Mouse (Mus musculus) kidney, adult 2 months (tissue): ENCODE results near the gene Tmem179. TPM values are rescaled to one million over a fixed set of nuclear protein-coding genes. Genes with fewer than 3 reads are reported as not detected.
A peak's percentile ranks its signal among the peaks of the same experiment; 100 is the strongest.

Experiments
- DNase-seq: peaks from one replicate; pipeline ENCODE4 v3.0.0; 2021
- H3K27ac ChIP-seq: fragments of 200-500 bp; 2 replicates; pipeline ENCODE4 v1.5.1; 2012; ENCODE audit warnings: low read depth, low read length, control low read depth, inconsistent platforms; ENCODE audit not compliant: insufficient read depth
- H3K27me3 ChIP-seq: fragments of 200-500 bp; replicated peaks from 2 replicates; pipeline ENCODE4 v1.6.1; 2012; ENCODE audit warnings: mild to moderate bottlenecking, moderate library complexity, low read length, inconsistent platforms; ENCODE audit not compliant: control insufficient read depth, insufficient read depth
- H3K36me3 ChIP-seq: fragments of 200-500 bp; 2 replicates; pipeline ENCODE4 v1.6.1; 2012; ENCODE audit warnings: mild to moderate bottlenecking, moderate library complexity, low read length, inconsistent platforms; ENCODE audit not compliant: control insufficient read depth, insufficient read depth
- H3K4me1 ChIP-seq: fragments of 200-500 bp; 2 replicates; pipeline ENCODE4 v1.6.1; 2011; ENCODE audit warnings: low read length; ENCODE audit not compliant: control insufficient read depth, insufficient read depth
- H3K4me3 ChIP-seq: fragments of 200-500 bp; 2 replicates; pipeline ENCODE4 v1.5.1; 2011; ENCODE audit warnings: mild to moderate bottlenecking, low read depth, low read length, control low read depth; ENCODE audit not compliant: insufficient read depth
- CTCF ChIP-seq: fragments of 200-500 bp; conservative IDR thresholded peaks from 2 replicates; pipeline ENCODE4 v1.5.1; 2011; ENCODE audit warnings: low read depth, mild to moderate bottlenecking, control low read depth, low read length, moderate library complexity, mixed read lengths; ENCODE audit not compliant: insufficient read depth, insufficient read length
- POLR2A ChIP-seq: fragments of 200-500 bp; IDR thresholded peaks from one replicate; pipeline ENCODE4 v1.6.1; 2011; ENCODE audit warnings: low read depth, low read length, control low read depth
- WGBS: fragments of 180-500 bp; shearing (Covaris S2); methylation state at CpG from one replicate; pipeline ENCODE4 v1.1.7; 2018; 5-methylcytosine and 5-hydroxymethylcytosine counted together
- polyA plus RNA-seq: library from polyadenylated mRNA; depleted of rRNA; stranded (reverse); fragments of >200 nt; gene quantifications from 2 replicates; pipeline ENCODE4 v1.2.3, GENCODE M21; 2012

Tmem179 gene
- polyA plus RNA-seq, 1 experiment, result 1.0 TPM

GRCm38 (mm10) chr12:112544946-112545701 is 28.6 kb upstream of the Tmem179 start:
- Histone ChIP-seq H3K27me3 (no peaks in the 10 kb centered on the region), H3K4me1 (peaks cover 3% of the 10 kb centered on the region; the same call in 1 of the 2 replicates), H3K4me3 (no peak overlapping the region), H3K36me3 (no peaks in the 10 kb centered on the region), H3K27ac (no peak overlapping the region)
- whole genome bisulfite sequencing, result 64% methylated on average over 12 of the region's 12 CpGs
- DNase-seq, result no peak
- TF ChIP-seq POLR2A, result no peak
- TF ChIP-seq CTCF, result no peak

DNA sequence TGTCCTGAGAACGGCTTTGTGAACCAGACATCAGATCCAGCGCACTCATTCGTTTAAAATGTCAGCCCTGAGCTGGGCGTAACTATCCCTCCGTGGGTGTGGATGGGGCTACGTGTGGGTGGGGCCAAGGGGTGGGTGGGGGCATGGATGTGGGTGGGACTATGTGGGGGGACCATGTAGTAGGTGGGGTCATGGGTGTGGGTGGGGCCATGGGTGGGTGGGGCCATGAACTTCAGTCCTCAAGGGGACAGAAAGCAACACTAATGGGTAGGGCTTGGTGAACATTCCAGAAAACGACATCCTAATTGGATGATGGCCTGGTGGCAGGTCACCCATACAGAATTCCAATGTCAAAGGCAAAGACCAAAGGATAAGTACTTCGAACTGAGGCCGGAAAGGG is 27.4 kb upstream of the Tmem179 start:
- peaks cover 3% of the 10 kb centered on the region; the same call in 1 of the 2 replicates for H3K4me1 ChIP-seq
- WGBS, result 71% methylated on average over 9 of the region's 9 CpGs
- DNase-seq, result no peak
- no peak overlapping the region for H3K27ac ChIP-seq
- H3K4me3 ChIP-seq, result no peak overlapping the region
- TF ChIP-seq POLR2A (no peak), CTCF (no peak)
- H3K27me3 ChIP-seq, result no peaks in the 10 kb centered on the region
- H3K36me3 ChIP-seq, result no peaks in the 10 kb centered on the region

- peak overlapping the region; percentile 14; the same call in 1 of the 2 replicates for H3K4me3 ChIP-seq
- DNase-seq, result peak; percentile 90
- H3K4me1 ChIP-seq, result peaks cover 3% of the 10 kb centered on the region; the same call in 1 of the 2 replicates
- H3K36me3 ChIP-seq, result no peaks in the 10 kb centered on the region
- no peaks in the 10 kb centered on the region for H3K27me3 ChIP-seq
- WGBS, result 1% methylated on average over 11 of the region's 11 CpGs
- TF ChIP-seq POLR2A (no peak), CTCF (peak; percentile 90)
- peak overlapping the region; percentile 42; the same call in 1 of the 2 replicates for H3K27ac ChIP-seq
Measured at GRCm38 (mm10) chr12:112542920-112543300, 26.4 kb upstream of the Tmem179 start.

DNA sequence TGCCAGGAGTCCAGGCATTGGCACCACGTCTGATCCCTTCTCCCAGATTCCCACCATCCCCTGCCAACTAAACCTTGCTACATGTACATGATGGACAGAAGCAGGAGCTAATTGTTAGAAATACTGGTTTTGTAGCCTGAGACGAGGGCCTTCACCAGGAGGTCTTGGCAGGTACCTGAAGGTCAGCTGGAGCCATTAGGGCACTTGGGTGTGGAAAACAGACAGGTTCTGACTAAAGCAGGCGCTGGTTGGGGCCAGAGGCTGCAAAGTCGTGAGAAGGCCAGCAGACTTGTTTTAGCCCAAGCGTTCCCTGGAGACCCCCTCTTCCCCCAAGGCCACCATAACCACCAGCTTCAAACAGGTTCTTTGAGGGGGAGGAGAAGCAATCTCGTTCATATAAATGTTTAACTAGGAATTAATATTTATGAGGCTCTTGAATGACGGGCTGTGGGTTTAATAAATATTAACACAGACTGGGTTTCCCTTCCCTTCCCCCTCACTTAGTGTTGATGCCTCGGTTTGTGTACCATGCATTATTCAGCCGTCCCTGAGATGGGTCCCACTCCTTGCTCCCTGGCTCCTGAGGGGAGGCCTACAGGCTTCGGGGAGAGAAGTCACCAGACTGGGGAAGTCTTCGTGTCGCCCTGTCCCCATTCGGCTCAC is 25.8 kb upstream of the Tmem179 start:
- no peak for TF ChIP-seq POLR2A
- no peak for TF ChIP-seq CTCF
- peak overlapping the region; percentile 42; the same call in 1 of the 2 replicates for H3K27ac ChIP-seq
- peak; percentile 54 for DNase-seq

DNA sequence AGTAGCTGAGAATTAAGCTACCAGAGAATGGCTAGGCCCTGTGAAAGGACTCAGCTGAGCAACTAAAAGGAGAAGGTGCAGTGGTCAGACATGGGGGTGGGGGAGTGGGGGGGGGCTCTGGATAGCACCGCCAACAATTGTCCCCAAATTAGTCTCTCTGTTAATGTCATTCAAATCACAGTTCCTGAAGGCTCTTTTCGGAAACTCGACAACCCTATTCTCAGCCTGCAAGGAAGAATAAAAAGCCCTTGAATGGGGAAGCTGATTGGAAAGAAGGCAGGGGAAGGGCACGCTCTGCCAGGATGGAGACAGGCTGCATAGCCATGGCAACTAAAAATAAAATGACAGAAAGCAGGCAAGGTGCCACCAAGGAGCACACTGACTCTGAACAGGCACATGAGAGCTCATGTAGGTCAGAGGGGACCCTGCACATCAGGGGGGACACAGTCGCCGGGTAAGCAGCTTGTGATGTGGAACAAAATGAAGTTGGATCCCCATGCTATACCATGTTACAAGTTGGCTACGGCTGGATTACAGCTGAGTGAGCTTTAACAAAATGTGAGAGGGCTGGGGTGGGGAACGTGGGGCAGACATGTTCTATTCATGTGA is 25.0 kb upstream of the Tmem179 start:
- Histone ChIP-seq H3K27ac (no peak overlapping the region; the same call in 1 of the 2 replicates), H3K27me3 (no peaks in the 10 kb centered on the region), H3K36me3 (no peaks in the 10 kb centered on the region), H3K4me3 (no peak overlapping the region), H3K4me1 (peaks cover 3% of the 10 kb centered on the region; the same call in 1 of the 2 replicates)
- TF ChIP-seq CTCF (no peak), POLR2A (no peak)
- 74% methylated on average over 8 of the region's 8 CpGs for WGBS
- DNase-seq, result no peak

More for the DNA sequence above, 25.8 kb upstream of the Tmem179 start:
- Histone ChIP-seq H3K27me3 (no peaks in the 10 kb centered on the region), H3K4me3 (peak overlapping the region; percentile 14; the same call in 1 of the 2 replicates), H3K36me3 (no peaks in the 10 kb centered on the region), H3K4me1 (peaks cover 3% of the 10 kb centered on the region; the same call in 1 of the 2 replicates)
- WGBS, result 45% methylated on average over 13 of the region's 13 CpGs

DNA sequence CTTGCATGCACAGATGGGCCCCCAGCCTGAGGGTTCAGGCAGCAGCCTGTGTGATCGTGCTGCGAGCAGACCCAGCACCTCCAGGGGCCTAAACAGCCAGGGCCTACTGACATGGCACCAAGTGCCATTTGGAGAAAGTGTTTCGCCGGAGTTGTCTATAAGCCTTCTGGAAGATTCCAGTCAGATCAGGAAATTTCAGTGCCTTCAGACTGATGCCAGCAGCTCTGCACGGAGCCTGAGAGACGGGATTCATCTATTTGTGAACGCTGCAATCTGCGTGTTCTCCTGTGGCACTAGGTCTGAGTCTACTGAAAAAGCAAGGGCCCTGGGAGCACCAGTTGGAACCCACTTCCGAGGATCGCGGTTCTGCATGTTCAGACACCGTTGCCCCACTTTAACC is 23.8 kb upstream of the Tmem179 start:
- Histone ChIP-seq H3K36me3 (no peaks in the 10 kb centered on the region), H3K27me3 (no peaks in the 10 kb centered on the region), H3K4me3 (no peak overlapping the region), H3K27ac (no peak overlapping the region), H3K4me1 (peaks cover 3% of the 10 kb centered on the region; the same call in 1 of the 2 replicates)
- WGBS, result 94% methylated on average over 12 of the region's 12 CpGs
- TF ChIP-seq CTCF (no peak), POLR2A (no peak)
- no peak for DNase-seq
